Mouse (Mus musculus) kidney, adult 8-10 months (tissue): ENCODE measurements around the gene Tmem69.
A peak's percentile ranks its signal among the peaks of the same experiment; 100 is the strongest.

Experiments
- DNase-seq, 2 experiments: peaks; one replicate each; pipeline ENCODE4 v3.0.0; 2022

Tmem69 gene

DNA sequence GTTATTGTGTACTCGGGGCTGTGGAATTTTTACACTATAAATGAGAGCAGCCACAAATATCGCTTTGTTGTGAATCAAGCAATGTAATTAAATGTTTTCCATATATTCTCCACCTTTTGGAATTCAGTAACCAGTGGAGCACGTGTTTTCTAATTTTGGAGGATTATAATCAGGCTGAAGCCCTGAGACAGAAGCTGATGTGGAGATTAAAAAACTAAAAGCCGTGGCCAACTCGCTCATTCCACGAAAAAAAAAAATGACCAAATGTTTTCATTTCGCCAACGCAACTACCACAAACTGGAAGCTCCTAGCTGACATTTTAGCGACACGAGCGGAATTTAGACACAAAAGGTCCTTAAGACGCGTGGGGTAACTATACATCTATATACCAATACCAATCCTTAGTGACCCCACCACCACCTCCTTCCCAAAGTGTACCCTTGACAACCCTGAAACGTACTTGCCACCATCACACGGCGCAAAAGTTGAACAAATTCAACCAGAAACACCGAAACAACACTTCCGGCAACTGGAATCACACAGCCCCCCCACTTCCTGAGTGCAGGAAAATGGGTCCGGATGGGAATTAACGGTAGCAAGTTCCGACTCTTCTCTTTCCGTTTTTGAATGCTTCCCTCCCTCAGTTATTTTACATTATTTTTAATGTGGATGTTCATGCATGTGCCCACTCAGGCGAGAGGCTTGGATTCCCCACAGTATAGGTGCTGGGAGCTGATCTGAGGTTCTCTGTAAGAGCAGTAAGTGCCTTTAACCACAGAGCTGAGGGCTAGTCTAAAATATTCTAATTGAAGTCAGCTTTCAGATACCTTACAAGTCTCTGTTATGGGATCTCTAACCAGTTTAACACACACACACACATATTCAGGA is at the start of gene Tmem69:
Gene Tmem69, minus strand, starts transcription at position 524 of the 888 bp plus-strand sequence.
- DNase-seq = peak; percentile 74 to 85

DNA sequence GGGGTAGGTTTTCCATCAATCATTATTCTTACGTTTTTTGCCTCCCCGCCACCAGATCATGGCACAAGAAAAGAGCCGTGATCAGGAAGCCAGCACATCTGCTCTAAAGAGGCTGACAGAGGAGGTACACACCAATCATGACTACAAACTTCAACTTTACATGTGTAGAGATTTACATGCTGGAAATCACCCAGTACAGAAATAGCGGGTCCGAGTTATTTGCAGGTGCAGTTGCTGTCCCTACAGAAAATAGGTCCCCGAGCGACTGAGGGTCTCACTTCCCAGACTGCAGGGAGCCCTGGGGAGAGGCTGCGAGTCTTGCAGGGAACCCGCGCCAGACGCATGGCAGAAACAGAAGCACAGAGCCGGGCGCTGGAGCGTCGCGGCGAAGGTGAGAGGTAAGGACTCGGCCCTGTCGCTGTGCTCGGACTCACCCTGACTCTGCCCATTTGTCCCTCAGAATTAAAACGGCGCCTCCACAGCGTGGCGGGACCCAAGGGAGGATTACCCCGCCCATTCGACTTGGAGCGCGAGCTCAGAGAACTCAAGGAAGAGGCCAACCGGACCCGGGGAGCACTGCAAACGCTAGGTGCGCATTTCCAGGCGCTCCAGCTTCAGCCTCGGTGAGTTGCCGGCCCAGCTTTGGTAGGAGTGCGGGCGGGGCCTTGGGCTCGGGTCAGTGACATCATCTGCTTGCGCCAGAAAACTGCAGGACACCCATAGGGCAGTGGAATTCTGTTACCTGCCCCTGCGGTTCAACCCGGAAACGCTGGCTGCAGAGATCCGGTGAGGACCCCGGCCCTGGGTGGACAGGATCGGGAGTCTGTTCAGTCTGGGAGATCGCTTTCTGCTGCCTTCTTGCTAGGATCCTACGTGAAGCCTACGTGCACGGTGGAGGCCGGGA is 41.5 kb upstream of the Tmem69 start:
- peak; percentile 91 to 93 for DNase-seq

DNA sequence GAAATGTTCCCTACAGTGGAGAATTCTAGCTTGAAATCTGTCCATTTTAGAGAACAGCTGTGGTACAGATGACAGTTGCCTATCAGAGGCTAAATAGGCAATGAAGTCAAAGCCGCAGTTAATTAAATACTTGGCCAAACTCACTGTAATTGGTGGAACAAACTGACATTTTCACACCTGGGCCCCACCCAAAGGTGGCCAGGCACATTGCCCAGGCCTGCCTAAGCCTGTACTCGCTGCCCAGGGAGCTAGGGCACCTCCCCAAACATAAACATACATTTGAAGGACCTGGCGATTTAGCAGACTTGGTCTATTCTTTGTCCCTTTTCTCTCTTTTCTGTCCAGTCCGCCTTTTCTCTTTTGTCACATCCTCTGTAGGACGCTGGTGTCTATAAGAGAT is 40.6 kb upstream of the Tmem69 start, which contains the start of gene Ccdc17:
Gene Ccdc17, plus strand, starts transcription at position 276 of the 400 bp plus-strand sequence.
- no peak for DNase-seq

DNA sequence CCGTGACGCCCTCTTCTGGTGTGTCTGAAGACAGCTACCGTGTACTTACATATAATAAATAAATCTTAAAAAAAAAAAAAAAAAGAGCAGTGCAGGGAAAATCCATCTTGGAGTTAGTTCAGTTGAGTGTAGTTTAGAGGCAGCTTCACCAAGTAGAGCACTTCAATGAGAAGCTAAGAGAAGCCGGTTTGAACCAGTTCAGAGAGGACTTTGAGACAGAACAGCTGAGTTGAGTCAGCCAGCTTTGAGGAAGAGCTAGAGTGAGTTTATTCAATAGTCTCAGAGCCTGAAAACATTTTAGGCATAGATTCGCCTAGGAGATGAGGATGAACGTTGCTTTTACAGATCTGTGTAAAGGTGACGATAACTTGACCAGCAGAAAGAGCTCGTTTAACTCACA is 40.1 kb upstream of the Tmem69 start:
- DNase-seq = no peak

DNA sequence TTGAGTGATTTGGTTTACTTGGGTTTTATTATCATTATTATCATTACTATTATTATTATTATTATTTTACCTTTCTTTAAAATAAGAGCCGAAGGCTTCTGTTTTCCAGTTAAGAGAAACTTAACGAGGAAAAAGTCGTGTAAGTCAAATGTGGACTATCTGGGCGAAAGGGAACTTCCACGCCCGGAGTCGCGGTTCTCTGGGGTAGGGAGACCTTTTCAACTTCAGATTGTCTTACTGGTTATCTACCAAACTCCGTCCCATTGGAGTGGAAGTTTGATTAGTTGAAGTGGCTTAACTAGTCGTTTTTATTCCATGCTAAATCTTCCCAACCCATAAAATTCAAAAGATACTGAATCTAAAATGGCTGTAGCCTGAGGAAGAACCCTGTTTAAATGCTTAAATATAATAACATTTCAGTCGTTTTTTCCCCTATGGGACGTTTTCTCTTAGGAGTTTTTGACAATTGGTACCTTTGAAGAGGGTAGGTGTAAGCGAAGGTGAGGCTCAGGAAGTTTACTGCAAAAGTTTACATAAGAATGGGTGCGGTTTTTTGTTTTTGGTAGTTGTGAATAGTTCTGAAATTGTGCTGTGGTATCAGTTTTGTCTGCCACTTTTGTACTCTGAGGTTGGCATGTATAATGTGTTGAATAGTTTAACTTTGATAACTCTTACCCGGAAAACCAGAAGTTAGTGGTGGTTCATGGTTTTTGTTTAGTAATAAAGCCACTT is 2.6 kb upstream of the Tmem69 start:
- no peak for DNase-seq

DNA sequence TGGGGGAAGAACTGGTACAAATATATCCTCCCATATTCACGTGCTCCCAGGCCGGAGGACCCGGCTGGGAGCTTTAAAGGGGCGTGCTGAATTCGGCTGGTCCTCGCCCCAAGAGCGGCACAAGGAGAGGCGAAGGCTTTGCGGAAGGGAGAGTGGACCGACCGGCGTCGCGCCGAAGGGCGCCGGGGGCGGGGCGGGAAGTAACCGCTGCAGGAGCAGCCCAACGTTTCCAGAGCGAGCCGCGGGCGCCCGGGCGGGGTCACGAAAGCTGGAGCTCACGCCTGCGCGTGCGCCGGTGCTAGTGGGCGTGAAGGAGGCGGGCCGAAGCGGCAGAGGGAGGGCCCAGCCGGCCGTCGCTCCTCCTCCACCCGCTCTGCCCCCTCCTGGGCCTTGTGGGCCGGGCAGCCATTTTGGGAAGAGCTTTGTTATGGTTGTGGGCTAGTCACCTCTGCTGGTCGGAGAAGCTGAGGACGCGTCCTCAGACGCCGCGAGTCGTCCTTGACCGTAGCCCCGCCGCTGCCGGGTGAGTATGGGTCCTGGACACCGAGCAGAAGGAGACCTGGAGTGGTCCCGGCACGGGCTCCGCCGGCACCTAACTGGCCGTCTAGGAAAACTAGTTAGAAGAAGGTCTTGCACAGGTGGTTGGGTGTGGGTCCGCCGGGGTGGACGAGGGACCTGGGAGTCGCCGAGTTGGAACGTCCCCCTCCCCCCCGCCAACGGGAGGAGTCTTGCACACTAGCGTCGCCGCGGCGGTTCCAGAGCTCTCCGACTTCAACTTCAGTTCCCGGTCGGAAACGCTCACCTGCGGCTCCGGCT is 1.8 kb upstream of the Tmem69 start, which contains the start of gene Gpbp1l1:
Gene Gpbp1l1, plus strand, starts transcription at position 353 of the 816 bp plus-strand sequence.
- DNase-seq = peak; percentile 97 to 98

DNA sequence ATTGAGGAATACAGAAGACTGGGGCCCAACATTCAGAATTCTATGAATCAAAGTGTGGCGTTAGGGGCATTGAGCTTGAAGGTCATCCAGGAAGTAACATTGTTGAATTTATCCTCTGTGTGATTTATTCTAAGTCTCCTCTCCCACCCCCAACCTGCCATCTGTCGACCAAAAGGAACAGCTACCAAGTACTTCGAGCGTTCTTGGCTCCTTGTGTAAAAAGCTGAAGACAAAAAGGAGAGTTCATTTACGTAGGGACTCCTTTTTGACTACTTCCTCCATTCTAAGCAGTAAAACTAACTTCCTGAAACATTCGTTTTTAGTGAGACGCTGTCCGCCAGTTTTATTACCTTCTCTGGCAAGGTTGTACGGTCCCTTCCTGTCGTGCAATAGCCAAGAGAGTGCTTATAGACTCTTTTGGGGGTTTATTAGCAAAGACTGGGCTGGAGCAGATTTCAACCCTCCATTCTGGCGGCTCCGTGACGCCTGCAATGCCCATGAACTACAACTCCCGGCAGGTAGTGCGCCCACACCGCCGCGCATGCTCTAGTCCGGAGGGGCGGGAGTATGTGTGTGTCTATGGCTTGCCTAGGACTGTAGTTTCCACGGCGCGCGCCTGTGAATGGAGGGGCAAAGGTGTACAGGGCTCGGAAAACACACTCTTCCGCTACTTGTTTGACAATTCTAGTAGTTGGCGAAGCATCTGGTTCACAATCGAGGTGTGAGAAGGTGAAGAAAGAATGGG is 997 bp upstream of the Tmem69 start:
- DNase-seq = peak; percentile 94 to 95

DNA sequence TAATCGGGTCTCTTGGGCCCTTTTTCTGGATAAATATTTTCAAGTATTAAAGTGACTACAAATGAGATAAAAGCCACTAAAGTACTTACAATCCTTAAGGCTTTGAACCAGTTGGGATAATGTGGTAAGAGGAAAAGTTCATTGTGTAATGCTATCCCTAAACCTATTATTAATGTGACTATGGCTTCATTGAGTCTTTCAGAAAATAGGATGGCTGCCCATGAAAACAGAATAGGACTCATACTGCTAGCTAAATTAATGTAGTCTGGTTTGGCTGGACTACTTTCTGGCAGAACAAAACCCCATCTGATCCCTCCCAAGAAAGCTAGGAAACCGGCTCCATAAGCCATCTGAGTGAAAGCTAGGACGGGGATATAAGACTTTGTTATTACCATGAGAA is 2.7 kb downstream of the Tmem69 start:
- DNase-seq = no peak

DNA sequence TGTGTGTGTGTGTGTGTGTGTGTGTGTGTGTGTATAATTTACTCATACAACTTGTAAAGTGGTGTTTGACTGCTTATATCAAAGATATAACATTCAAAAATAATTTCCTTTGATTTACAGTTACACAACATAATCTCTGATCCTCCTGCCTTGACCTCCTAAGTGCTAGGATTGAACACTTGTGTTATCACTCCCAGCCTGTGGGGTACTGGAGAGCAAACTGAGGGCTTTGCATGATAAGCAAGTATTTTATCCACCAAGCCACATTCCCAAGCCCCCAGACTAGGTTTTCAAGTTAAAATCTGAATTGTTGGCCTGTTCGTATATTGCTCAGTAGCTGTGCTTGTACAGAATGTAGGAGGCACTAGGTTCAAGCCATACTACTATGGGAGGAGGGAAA is 5.3 kb downstream of the Tmem69 start:
- DNase-seq = no peak

DNA sequence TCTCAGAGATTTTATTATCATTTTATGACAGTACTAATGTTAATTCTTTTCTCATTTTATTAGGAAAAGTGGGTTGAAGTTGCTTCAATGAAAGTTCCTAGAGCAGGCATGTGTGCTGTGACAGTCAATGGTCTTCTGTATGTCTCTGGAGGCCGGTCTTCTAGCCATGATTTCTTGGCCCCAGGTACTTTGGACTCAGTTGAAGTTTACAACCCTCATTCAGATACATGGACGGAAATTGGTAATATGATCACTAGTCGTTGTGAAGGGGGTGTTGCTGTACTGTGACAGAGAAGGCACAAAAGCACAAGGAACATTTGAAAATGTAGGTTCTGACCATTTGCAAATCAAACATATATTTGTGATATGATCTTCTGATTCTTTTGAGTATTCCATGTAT is 18.0 kb downstream of the Tmem69 start:
- DNase-seq = no peak

DNA sequence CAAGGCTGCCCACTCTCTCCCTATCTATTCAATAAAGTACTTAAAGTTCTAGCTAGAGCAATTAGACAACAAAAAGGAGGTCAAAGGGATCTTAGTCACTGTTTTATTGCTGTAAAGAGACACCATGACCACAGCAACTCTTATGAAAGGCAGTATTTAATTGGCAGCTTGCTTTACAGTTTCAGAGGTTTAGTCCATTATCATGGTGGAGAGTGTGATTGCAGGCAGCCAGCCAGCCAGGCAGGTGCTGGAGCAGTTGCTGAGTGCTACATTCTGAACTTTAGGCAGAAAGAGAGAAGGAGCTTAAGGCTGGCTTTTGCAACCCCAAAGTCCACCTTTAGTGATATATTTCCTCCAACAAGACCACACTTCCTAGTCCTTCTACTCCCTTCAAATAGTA is 19.4 kb downstream of the Tmem69 start:
- DNase-seq = no peak

DNA sequence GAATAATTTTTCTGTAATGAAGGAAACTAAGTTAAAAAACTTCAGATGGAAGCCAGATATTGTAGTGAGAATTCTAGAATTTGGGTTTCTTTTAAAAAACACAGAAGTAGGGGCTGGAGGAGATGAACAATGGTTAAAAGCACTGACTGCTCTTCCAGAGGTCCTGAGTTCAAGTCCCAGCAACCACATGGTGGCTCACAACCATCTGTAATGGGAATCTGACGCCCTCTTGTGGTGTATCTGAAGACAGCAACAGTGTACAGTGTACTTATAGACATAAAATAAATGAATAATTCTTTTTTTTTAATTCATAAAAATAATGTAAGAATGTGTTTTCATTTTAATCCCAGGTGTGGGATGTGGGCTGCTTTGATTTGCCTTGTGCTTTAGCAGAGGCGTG is 24.6 kb downstream of the Tmem69 start:
- DNase-seq = no peak

DNA sequence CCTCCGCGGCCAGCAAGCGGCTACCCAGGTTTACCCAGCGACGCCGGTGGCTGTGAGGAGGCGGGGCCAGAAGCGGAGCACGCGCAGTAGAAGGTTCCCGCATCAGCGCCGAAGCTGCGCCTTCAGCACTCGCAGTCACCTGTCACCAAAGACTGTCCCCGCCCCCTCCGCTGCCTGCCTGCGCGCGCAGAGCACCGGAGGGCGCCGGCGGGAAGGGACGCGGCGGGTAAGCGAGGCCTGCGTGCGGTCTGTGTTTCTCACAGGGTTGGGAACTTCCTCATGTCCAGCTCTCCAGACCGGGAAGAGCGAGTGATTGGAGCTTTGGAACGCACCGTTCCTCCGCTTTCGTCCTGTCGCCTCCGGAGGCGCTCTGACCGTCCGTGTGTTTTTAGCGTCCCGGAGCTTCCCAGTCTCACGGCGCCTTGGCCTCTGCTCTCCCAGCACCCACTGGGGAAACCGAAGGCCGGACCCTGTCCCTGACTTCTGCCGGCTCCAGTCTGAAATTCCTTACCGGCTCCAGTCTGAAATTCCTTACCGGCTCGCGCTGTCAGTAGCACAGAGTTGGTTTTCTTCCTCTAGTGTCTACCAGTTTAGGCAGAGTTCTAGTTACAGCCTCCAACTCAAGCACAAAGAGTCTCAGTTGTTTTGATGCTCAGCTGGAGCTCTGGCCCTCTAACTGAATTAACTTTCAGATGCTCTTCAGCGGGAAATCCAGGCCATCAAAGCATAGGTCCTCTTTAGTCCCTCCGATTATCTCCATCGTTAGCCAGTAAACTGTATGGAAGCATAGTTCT is 48.1 kb downstream of the Tmem69 start, which contains the start of gene Ipp:
Gene Ipp, plus strand, starts transcription at position 125 of the 794 bp plus-strand sequence.
- DNase-seq = peak; percentile 95 to 96

DNA sequence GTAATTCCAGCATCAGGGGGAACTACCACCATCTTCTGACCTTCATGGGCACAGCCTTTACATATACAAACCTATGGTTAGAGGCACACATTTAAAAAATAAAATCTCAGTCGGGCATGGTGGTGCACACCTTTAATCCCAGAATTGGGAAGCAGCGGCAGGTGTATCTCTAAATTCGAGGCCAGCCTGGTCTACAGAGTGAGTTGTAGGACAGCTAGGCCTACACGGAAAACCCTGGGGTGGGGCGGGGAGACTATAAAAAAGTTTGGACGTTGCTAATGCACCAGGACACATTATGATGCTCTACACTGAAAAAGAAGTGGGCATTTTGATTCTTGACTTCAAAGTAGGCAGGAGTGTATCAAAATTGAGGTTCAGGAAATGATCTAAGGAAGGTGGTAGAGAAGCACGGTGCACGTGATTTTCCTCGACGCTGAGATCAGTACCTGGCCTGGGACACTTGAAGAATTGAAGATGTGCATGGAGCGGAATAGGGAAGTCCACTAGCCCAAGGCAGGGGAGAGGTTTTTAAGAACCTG is 48.8 kb downstream of the Tmem69 start:
- DNase-seq = no peak
